Mouse (Mus musculus) lung, embryonic 14.5 days (tissue): ENCODE measurements around the gene Olfr921. TPM values are rescaled to one million over a fixed set of nuclear protein-coding genes. Genes with fewer than 3 reads are reported as not detected.

Experiments
- ATAC-seq: fragments of 200-750 bp; cut with Nextera tagmentation; 2 replicates; pipeline ENCODE4 v1.8.0; 2017; ENCODE audit warnings: mild to moderate bottlenecking, moderate TSS enrichment, moderate library complexity; ENCODE audit not compliant: insufficient read depth
- DNase-seq: peaks from one replicate; pipeline ENCODE4 v3.0.0-alpha.2; 2015
- H3K27ac ChIP-seq: fragments of 300-500 bp; sonication (generic); 2 replicates; pipeline ENCODE4 v1.5.1; 2014; ENCODE audit warnings: low read depth, mild to moderate bottlenecking, moderate library complexity
- H3K27me3 ChIP-seq: fragments of 300-500 bp; sonication (generic); 2 replicates; pipeline ENCODE4 v1.6.1; 2014; ENCODE audit warnings: low read length, control low read depth; ENCODE audit not compliant: insufficient read depth
- H3K36me3 ChIP-seq: fragments of 300-500 bp; sonication (generic); 2 replicates; pipeline ENCODE4 v1.6.1; 2014; ENCODE audit warnings: control low read depth; ENCODE audit not compliant: insufficient read depth
- H3K4me1 ChIP-seq: fragments of 300-500 bp; sonication (generic); 2 replicates; pipeline ENCODE4 v1.6.1; 2014; ENCODE audit warnings: antibody characterized with exemption, control low read depth; ENCODE audit not compliant: insufficient read depth
- H3K4me2 ChIP-seq: fragments of 300-500 bp; sonication (generic); 2 replicates; pipeline ENCODE4 v1.6.1; 2014; ENCODE audit warnings: mild to moderate bottlenecking
- H3K4me3 ChIP-seq: fragments of 300-500 bp; sonication (generic); 2 replicates; pipeline ENCODE4 v1.5.1; 2014; ENCODE audit warnings: low read depth, low read length
- H3K9ac ChIP-seq: fragments of 300-500 bp; sonication (generic); 2 replicates; pipeline ENCODE4 v1.6.1; 2014
- H3K9me3 ChIP-seq: fragments of 300-500 bp; sonication (generic); 2 replicates; pipeline ENCODE4 v1.6.1; 2016; ENCODE audit warnings: low read depth, low read length, control low read depth
- CTCF ChIP-seq: IDR thresholded peaks from 2 replicates; pipeline ENCODE4 v1.5.1; 2016; ENCODE audit warnings: antibody characterized with exemption, low read depth
- WGBS: fragments of 180-500 bp; shearing (Covaris S2); extraction: QIAGEN DNeasy Blood & Tissue Kit; methylation state at CpG from one replicate; pipeline ENCODE4 v1.1.7; 2014; 5-methylcytosine and 5-hydroxymethylcytosine counted together
- polyA plus RNA-seq: library from polyadenylated mRNA; unstranded; fragments of >200 nt; fragmentation: Nextera tagmentation; extraction: Ambion mirVana; gene quantifications from 2 replicates; pipeline ENCODE4 v1.2.1, GENCODE M21; 2014

Olfr921 gene
- polyA plus RNA-seq, 1 experiment from 2014 or later: not detected

DNA sequence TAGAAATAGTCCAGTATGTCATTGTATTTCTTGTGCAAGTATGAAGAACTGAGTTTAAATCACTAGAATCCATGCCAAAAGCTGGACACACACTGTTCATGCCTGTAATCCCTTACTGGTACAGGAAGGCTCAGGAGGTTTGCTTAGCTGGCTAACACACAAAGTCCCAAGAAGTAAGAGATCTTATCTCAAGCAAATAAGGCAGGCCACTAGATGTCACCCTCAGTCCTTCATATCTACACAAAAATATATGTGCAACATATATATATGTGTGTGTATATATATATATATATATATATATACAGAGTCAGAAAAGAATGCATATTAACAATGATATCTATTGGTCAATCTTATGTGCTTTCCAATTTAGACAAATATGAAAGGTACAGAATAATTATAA is 32.8 kb downstream of the Olfr921 start:
- no peak overlapping the region for H3K4me2 ChIP-seq
- peak; percentile 17 for DNase-seq
- TF ChIP-seq CTCF: no peak
- no peak overlapping the region for H3K9ac ChIP-seq
- H3K4me1 ChIP-seq: no peaks in the 10 kb centered on the region
- no peak for ATAC-seq
- no peaks in the 10 kb centered on the region for H3K36me3 ChIP-seq
- no peak overlapping the region for H3K4me3 ChIP-seq
- no peaks in the 10 kb centered on the region for H3K27me3 ChIP-seq
- H3K27ac ChIP-seq: no peak overlapping the region
- no peaks in the 10 kb centered on the region for H3K9me3 ChIP-seq

DNA sequence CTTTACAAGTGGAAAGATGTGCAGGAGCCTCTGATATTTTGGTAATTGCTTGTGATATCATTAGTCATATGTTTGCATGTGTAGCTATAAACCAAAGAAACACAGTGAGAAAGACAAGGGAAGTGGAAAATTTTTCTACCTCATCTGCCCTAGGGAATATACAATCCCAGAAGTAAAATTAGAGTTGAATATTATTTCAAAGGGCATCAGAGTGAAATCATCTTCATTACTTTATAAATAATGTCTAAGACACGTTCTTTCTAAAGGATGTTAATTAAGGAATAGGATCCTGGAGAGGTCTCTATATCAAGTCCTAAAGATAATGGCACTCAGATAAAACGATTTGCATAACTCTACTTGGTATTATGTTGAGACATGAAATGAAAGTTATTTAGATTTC is 41.4 kb downstream of the Olfr921 start, which contains the start of gene Olfr922:
Gene Olfr922, plus strand, starts transcription at position 301 of the 400 bp plus-strand sequence.
- DNase-seq: no peak
- Histone ChIP-seq H3K4me2 (no peak within 1 kb of the TSS), H3K27ac (no peak within 1 kb of the TSS), H3K36me3 (no peaks in the 10 kb centered on the region), H3K9me3 (no peaks in the 10 kb centered on the region), H3K4me1 (no peaks in the 10 kb centered on the region), H3K27me3 (no peaks in the 10 kb centered on the region), H3K4me3 (no peak within 1 kb of the TSS), H3K9ac (no peak within 1 kb of the TSS)
- ATAC-seq: no peak
- no peak for TF ChIP-seq CTCF
- 58% methylated on average over 2 of the region's 2 CpGs for WGBS

DNA sequence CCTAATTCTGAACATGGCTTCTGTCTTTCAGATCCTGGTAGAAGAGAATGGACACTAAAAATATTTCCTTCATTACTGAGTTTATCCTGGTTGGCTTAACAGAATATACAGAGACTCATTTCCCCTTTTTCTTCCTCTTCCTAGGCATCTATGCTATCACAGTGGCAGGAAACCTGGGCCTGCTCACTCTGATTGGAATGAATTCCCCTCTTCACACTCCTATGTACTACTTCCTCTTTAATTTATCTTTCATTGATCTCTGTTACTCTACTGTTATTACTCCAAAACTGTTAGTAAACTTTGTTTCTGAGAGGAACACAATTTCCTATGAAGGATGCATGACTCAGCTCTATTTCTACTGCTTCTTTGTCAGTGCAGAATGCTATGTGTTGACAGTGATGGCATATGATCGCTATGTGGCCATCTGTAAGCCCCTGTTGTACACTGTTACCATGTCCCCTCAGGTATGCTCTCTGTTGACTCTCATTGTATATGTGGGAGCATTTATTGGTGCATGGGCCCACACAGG is 42.7 kb downstream of the Olfr921 start:
- Histone ChIP-seq H3K27me3 (no peaks in the 10 kb centered on the region), H3K27ac (no peak overlapping the region), H3K4me1 (no peaks in the 10 kb centered on the region), H3K9ac (no peak overlapping the region), H3K4me2 (no peak overlapping the region), H3K4me3 (no peak overlapping the region), H3K36me3 (no peaks in the 10 kb centered on the region), H3K9me3 (no peaks in the 10 kb centered on the region)
- 78% methylated on average over 1 of the region's 1 CpGs for WGBS
- ATAC-seq (no peak), DNase-seq (no peak)
- no peak for TF ChIP-seq CTCF

DNA sequence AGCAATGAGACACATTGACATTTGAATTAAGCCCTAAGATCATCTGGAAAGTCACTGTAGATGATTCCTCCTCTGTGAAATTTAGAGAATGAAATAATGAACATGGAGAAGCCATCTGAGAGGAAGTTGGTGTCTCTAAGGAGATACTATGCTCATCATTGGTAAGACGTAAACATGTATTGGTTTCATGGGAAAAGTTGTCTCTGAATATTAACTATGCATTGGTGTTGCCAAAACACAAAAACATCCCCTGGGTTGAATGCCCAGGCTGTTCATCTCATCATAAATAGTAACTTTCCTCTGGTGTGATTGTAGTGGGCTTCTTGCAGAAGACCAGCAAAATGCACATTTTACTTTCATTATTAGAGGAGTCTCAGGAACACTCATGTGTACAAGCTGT is 53.4 kb downstream of the Olfr921 start, which contains the start of gene Olfr923:
Gene Olfr923, plus strand, starts transcription at position 301 of the 400 bp plus-strand sequence.
- TF ChIP-seq CTCF: no peak
- Histone ChIP-seq H3K36me3 (no peaks in the 10 kb centered on the region), H3K4me3 (no peak within 1 kb of the TSS), H3K27ac (no peak within 1 kb of the TSS), H3K4me2 (no peak within 1 kb of the TSS), H3K4me1 (no peaks in the 10 kb centered on the region), H3K9me3 (no peaks in the 10 kb centered on the region), H3K9ac (no peak within 1 kb of the TSS), H3K27me3 (no peaks in the 10 kb centered on the region)
- 84% methylated on average over 1 of the region's 1 CpGs for WGBS
- no peak for DNase-seq
- no peak for ATAC-seq

Other genes starting within 250 kb of the Olfr921 start
- not detected in 2 replicates for gene Olfr910, start 235.2 kb upstream of the Olfr921 start, polyA plus RNA-seq
- not detected in 2 replicates for gene Olfr912, start 192.9 kb upstream of the Olfr921 start, polyA plus RNA-seq
- gene Olfr913, start 180.3 kb upstream of the Olfr921 start, polyA plus RNA-seq: not detected in 2 replicates
- gene Olfr914, start 168.0 kb upstream of the Olfr921 start, polyA plus RNA-seq: not detected in 2 replicates
- not detected in 2 replicates for gene Olfr916, start 113.2 kb upstream of the Olfr921 start, polyA plus RNA-seq
- not detected in 2 replicates for gene Olfr917, start 107.2 kb upstream of the Olfr921 start, polyA plus RNA-seq
- gene Olfr918, start 98.5 kb upstream of the Olfr921 start, polyA plus RNA-seq: not detected in 2 replicates
- not detected in 2 replicates for gene Olfr919, start 69.4 kb upstream of the Olfr921 start, polyA plus RNA-seq
- gene Vwa5a, start 54.8 kb upstream of the Olfr921 start, polyA plus RNA-seq: 14.7 and 15.8 TPM in 2 replicates
- 0.07 TPM in 1 of 2 replicates, not detected in the other for gene Olfr920, start 20.8 kb upstream of the Olfr921 start, polyA plus RNA-seq
- not detected in 2 replicates for gene Olfr922, start 41.5 kb downstream of the Olfr921 start, polyA plus RNA-seq
- gene Olfr923, start 53.5 kb downstream of the Olfr921 start, polyA plus RNA-seq: not detected in 2 replicates
- gene Olfr924, start 71.4 kb downstream of the Olfr921 start, polyA plus RNA-seq: not detected in 2 replicates
- not detected in 2 replicates for gene Olfr26, start 82.0 kb downstream of the Olfr921 start, polyA plus RNA-seq
- gene Olfr926, start 104.1 kb downstream of the Olfr921 start, polyA plus RNA-seq: not detected in 2 replicates
- gene Olfr930, start 156.7 kb downstream of the Olfr921 start, polyA plus RNA-seq: not detected in 2 replicates
- not detected in 2 replicates for gene Olfr933, start 199.2 kb downstream of the Olfr921 start, polyA plus RNA-seq
- gene Olfr934, start 215.2 kb downstream of the Olfr921 start, polyA plus RNA-seq: not detected in 2 replicates
- not detected in 2 replicates for gene Olfr935, start 226.6 kb downstream of the Olfr921 start, polyA plus RNA-seq